Mouse (Mus musculus): Measurements from ENCODE around the gene Lrch4.
A peak's percentile ranks its signal among the peaks of the same experiment; 100 is the strongest.

- TF ChIP-seq CTCF (IDR thresholded peaks at IDR 0.05; ENCODE audit: borderline replicate concordance, extremely low read depth, insufficient read depth, insufficient read length) (peak; percentile 24; the same call in 1 of the 2 replicates), POLR2A (IDR thresholded peaks at IDR 0.05; ENCODE audit: borderline replicate concordance, extremely low read depth, insufficient read depth, insufficient read length, poor library complexity, severe bottlenecking) (no peak)
Measured at GRCm38 (mm10) chr5:137641054-137641453, 12.1 kb downstream of the Lrch4 start, which contains the start of gene Sap25.

All from brain, embryonic 14.5 days (tissue).